Mouse (Mus musculus): ENCODE data around the gene Ube2l3.
"Not testable (repeated sequence)": the region's sequence is repeated elsewhere in the genome, so short reads cannot be mapped to it uniquely, and the experiment has no call there.

Ube2l3 gene

DNA sequence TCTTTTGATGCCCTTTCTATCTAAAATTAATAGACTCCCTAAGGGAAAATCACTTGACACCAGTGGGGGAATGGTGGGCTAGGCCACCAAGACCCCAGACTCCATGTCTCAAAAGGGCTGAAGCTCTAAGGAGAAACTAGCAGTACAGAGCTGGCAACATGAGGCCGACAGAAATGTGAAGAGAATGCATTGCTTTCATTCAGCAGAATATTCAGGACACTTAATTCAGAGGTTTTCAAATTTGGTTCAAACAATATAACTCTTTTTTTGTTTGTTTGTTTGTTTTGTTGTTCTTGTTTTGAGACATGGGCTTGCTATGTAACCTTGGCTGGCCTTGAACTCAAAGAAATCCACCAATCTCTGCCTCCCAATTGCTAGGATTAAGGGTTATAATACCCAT is at the start of gene Ube2l3:
TSS of gene Ube2l3 (minus strand) at position 101 of the 400 bp plus-strand sequence.
- DNase-seq: no peak

DNA sequence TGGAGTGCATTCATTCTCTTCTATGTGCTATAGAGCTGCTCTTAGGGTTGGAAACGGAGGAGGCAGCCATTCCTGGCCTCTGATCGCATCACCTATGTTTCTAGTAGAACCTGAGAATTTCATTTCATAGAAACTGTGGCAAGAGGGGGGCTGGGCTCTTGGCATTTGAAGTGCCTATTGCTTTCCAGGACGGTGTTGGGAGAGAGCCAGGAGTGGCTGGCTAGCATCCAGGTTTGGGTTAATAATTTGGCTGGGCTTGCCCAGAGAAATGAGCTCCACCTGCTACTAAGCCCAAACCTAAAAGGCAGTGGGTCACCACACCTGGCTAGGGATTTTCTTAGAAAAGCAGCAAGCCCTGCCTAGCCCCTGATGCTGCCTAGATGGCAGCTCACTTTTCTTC is 49.1 kb upstream of the Ube2l3 start:
- DNase-seq: no peak

DNA sequence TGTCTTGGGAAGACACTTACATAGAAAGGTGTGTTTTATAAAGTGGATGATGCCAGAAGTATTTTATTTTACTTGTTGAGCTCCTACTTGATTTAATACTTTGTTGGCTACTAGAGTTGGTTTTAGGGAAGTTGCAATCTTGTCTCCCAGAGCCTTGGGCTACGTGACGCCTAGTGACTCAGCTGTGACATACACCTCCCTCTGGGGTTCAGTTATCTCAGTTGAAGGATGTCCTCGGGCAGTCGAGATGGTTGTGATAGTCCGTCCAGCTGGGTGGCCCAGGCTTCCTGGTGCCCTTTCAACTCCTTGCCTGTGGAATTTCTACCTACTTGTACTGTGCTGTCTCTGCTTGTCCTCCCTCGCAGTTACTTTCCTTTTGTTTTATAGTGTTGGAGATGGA is 46.7 kb upstream of the Ube2l3 start:
- DNase-seq: no peak

DNA sequence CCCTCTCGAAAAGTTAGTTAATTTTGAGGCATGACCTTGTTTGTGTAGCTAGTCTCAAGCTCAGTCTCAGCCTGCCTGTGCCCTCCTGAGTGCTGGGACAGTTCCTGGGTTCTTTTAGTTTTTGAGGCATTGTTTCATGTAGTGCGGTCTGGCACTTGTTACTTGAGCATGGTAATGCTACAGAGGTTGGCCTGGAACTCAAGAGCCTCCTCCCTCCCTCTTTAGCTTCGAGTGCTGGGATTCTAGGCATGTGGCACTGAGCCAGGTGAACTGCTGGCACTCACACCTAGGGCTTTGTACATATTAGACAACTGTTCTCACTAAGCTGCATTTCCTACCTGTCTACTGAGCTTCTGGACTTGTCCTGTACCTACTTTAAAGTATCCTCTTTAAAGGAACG is 45.3 kb upstream of the Ube2l3 start:
- no peak for DNase-seq

DNA sequence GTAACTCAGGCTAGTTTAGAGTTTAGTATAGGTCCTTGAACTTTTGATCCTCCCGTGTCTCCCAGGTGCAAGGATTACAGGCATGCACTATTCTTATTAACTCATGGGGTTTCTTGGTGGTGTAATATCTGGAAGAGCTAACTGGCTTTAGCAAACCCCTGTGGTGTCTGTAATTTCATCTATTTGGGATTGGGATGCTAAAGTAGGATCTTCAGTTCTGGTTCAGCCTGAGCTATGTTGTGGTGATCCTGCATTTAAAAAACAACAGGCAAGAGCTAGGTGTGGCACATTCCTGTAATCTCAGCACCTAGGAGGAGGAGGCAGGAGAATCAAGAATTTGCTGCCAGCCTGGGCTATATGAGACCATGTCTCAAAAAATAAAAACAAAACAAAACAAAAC is 42.5 kb upstream of the Ube2l3 start:
- DNase-seq: no peak

DNA sequence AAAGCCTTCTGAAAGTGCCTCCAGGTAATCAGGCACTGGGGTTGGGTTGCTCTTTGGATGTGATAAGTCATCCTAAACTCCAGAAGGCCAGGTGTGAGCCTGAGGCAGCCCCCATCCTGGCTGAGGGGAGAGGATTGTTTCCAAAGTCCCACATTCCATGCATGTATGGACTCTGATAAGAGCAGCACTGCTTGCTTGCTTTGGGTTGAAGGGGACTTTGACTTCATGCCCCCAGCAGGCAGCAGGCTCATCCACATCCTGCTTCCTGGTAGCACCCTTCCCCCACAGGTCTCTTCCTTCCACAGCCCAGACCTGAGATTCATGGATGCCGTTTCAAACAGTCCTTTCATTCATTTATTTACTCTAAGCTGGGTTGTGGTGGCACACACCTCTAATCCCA is 41.3 kb upstream of the Ube2l3 start:
- DNase-seq: no peak

DNA sequence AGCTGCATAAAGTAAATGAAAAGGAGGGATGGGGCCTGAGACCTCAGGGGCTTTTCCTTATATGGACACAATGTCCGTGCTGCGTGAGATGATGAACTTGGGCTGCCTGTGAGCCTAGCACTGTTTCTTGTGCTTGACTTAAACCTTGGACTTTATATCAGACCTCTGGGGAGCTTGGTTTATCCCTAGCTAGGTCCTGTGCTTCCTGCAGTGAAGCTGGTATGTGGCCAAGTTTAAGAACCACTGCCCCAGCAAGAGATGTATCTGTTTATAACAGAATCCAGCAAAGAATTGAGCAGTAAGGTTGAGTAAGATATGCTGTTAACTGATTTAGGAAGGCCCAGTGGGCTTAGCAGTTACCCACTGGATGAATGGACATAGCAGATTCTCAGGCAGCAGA is 37.0 kb upstream of the Ube2l3 start:
- DNase-seq: no peak

DNA sequence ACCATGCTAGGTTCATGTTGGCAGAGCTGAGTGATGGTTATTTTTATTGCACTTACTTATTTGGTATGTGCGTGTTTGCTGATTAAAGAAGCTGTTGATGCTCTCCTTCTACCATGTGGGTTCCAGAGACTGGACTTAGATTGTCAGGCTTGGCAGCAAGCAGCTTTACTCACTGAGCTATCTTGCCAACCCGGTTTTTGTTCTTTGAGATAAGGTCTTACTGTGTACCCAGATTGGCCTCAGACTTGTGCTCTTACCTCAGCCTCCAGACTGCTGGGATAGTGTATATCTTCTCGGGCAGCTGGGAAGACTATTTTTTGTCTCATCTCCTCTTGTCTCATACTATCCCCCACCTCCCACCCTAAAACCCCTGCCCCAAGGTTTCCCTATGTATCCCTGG is 35.2 kb upstream of the Ube2l3 start:
- DNase-seq: no peak

DNA sequence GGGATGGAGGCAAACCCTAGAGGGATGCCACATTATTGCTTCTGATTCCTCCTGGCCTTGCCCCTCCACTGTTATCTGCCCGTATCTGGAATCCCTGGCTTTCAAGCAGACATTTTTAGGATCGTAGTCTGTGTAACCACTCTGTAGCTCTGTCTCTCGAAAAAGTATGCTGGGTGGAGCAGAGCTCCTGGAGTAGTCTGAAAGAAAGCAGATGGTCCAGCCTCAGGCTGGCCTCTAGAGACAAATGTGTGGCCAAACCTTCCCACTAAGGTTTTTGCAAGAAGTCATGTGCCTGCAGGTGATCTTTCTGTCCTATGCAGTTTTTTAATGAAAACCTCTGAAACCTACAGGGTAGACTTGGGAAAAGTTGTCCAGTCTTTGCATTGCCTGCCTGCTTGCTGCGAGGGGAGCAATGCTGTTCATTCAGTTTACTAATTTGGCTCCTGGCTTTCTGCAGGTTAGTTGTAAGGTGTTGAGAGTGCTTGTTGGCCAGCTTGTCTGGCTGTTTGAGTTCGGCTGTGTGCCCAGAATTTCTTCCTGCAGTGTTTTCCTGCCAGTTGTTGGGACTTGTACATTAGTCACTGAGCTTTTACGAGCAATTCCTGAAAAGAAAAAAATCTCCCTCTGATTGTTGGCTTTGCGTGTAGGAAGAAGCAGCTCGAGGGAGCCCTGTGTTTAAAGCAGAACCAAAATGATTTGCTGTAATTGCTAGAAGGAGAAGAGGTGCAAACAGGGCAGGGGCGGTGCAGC is 32.6 kb upstream of the Ube2l3 start:
- DNase-seq: no peak

DNA sequence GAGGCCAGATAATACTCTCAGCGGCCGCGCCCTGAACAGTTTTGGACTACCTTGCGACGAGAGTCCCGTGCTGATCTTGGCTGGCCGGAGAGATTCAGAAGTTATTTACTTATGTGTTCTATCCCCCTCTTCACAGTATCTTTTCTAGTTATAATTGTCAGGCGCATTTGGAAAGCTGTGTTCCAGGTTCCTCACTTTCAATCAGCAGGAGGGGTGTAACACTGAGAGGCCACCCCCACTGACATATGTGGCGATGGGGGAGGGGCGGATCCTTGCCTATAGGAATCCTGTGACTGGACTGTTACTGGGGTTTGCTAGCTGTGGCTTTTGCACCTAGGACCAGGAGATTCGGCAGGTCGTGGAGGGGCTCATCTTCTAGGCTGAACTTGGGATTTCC is 32.0 kb upstream of the Ube2l3 start:
- DNase-seq: peak; percentile 27

DNA sequence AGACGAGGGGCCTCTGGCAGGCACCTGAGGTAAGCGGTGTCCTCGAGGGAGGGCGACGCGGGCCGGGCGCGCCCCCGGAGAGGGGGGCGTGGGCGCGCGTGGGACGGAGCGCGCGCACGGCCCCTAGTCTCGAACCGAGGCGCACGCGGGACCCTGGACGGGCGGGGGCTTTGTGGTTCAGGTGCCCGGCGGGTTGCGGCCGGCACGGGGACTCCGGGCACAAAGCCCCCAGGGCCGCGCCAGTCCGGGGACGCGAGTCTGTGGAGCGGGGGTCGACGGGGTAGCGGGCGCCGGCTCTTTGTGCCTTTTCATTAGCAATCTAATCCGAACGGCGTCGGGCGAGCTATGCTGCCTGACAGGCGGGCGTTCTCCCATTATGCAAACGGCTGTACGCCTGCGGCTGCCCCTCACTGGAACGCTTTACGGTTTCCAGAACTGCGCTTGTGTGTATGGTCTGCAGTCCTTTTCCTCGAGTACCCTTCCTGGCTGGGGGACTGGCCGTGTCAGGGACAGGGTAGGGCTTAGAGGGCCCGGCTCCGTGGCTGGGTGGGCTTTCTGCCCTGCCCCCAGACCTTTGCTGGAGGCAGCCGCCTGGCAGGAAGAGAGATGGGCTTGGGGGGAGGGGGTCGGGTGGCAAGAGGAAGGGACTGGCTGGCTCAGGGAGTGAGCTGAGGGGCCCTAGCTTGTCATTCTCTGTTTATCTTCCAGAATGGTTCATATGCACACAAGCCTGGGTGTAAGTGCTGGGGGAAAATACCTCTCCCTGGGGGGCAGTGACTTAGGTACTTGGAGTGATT is 31.5 kb upstream of the Ube2l3 start:
- DNase-seq: peak; percentile 64

DNA sequence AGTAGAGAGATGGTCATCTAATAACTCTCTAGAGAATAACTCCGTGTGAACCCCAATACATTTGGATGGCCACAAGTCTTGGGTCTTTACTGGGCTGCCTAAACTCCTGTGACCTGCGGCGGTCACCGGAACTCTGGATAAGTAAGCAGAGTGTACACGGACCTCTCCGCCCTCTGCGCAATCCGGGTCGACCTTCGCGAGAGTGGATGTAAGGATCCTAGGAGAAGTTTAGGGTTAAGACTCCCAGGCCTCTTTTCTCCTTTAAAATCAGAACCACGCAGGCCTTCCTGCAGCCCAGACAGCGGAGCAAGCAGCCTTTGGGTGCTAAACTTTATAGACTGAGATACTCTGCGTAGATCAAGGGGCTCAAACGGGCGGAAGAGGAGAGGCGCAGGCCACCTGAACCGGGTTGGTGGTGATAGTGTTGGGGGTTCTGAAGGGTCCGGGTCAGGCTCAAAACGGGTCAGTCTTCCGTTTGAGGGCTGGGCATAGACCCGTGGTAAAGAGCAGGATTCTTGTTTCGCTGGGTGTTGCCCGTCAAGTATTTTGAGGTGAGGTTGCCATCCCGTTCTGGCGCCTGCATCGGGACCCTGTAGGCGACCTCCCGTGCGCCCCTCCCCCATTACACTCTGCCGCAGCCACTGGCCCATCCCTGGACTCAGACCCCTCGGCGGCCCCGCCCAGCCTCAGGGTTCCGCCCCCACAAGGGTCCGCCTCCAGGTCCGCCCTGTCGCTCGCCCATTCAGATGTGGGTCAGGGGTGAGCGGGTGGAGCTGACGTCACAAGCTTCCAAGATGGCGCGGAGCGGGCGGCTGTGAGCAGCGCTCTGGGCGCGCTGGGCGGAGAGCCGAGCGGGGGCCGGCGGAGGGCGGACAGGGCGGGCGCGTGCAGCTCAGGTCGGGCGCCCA is 30.6 kb upstream of the Ube2l3 start, which contains the start of gene Hic2:
TSS of gene Hic2 (plus strand) at position 779 of the 908 bp plus-strand sequence.
- DNase-seq: peak; percentile 92

DNA sequence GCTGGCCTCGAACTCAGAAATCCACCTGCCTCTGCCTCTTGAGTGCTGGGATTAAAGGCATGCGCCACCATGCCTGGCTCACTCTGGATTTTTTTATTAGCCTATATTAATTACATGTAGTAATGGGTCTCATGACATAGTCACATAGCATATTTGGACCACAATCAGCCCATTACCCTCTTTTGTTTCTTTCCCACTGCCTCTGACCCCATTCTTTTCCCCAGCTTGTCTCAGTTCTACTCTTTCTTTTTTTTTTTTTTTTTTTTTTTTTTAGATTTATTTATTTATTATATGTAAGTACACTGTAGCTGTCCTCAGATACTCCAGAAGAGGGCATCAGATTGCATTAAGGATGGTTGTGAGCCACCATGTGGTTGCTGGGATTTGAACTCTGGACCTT is 29.1 kb upstream of the Ube2l3 start:
- not testable (repeated sequence) for DNase-seq

DNA sequence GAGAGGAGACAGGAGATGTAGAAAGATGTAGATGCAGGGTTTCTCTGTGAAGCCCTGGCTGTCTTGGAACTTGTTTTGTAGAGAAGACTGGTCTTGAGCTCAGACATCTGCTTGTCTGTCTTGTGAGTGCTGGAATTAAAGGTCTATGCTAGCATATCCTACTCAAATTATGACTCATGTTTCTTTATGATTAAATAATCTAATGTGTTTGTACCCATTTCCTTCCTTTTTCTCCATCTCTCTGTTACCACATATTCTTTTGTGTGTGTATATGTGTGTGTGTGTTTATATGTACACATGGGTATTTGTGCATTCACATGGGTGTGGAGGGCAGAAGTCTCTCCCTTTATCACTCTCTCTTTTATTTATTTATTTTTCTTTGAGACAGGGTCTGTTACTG is 24.0 kb upstream of the Ube2l3 start:
- no peak for DNase-seq

DNA sequence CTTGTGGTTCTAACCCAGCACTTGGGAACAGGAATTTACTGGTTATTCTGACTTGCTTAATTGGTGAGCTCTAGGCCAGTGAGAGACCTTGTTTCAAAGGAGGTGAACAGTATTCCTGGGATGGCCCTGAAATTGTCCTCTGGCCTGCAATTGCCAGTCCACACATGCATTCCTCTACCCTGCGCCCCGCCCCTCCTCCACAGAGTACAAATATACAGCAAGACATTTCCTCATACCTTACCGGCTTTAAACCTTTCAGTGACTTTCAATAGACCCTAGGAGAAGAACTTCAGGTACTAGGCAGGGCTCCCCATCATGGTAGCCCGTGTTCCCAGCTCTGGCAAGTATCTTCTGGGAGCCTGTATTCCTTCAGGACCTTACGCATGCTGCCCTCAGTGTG is 23.1 kb upstream of the Ube2l3 start:
- DNase-seq: no peak

DNA sequence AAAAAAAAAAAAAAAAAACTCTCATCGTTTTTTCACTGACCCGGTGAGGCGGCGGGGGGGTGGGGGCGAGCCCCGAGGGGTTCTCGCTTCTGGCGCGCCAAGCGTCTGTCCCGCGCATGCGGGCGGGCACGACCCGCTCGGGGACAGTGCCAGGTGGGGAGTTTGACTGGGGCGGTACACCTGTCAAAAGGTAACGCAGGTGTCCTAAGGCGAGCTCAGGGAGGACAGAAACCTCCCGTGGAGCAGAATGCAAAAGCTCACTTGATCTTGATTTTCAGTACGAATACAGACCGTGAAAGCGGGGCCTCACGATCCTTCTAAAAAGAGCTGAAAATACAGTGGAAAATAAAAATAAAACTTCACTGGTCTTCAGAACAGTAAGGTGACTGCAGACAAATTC is 19.7 kb upstream of the Ube2l3 start:
- peak; percentile 93 for DNase-seq

DNA sequence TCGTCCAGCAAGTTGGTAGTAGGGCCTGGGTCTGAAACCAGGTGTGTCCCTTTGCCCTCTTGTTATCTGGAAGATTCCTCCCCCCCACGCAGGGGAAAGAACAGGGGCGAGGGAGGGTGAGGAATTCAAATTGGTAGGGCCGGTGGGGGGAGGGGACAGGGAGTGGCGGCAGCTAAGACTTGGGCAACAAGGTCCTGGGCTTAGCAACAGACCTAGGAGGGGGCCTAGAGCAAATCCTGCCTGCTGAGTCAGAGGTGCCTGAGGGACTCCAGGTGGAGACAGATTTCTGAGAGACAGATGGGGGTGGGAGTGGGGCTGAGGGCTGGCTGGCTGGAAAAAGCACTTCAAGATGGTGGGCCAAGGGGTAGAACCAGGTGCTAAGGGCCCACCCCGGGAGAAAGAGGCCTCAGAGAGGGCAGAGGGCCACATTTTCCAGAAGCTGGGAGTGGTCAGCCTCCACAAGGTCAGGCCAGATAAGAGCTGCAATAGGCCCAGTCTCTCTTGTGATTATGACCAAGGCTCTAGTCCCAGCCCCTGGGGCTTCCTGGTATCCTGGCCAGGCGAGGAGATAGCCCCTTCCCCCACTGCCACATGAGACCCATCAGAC is 17.8 kb upstream of the Ube2l3 start:
- no peak for DNase-seq

DNA sequence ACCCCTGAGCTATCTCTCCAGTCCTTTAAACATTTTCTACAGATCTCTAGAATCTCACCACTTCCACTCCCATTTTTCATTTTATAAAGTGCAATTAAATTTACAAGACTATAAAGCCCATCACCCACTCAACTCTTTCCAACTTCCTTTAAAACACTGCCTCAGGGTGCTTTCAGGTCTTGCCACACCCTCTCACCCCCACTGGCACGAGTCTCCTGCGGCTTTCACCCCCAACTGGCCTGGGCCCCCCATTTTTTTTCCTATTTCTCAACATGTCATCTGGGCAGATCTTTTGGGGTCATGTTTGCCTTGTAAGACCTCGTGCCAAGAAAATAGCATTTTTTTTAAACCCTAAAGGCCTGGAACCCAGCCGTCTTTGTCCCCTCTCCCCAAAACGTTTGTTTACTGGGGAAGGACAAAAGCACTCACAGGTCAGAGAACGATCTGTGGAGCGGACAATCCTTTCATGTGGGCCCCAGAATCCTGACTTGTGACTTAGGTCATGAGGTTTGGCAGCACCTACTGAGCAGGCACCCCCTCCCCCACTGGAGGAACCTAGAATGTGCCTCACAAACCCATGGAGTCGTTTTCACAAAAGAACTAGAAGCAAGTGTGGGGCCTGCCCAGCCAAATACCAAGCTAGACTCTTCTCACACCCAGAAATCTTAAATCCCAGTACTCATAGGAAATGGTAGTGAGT is 14.6 kb upstream of the Ube2l3 start:
- DNase-seq: no peak

DNA sequence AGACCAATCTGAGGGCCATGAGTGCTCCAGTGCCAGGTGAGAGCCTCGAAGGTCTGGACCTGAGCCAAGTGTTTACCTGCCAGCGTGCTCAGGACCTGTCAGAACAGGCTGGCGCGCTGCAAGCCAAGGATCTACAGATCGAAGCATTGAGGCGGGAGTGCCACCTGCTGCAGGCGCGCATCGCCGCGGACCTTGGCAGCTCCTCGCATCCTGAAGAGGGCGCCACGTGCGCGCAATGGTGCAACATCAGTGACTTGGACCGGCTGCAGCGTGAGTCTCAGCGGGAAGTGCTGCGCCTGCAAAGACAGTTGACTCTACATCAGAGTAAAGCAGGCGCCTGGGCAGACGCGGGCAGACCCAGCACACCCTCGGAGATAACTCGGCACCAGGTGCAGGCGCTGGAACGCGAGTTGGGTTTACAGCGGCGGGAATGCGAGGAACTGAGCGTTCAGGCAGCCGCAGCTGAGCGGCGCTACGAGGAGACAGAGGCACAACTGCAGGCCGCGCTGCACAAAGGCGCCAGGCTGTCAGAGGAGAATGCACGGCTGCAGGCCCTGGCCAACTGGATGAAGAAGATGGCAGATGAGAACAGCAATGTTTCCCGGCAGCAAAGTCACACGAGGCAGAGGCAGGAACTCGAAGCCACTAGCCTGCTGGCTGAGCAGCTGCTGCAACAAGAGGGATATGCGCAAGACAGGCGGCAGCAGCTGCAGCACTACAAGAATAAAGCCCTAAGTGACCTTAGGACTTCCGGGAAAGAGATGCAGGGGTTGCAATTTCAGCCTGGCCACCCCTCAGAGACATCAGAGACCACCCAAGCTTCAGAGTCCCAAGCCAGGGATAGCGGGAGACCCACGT is 7.8 kb upstream of the Ube2l3 start:
- peak; percentile 95 for DNase-seq

DNA sequence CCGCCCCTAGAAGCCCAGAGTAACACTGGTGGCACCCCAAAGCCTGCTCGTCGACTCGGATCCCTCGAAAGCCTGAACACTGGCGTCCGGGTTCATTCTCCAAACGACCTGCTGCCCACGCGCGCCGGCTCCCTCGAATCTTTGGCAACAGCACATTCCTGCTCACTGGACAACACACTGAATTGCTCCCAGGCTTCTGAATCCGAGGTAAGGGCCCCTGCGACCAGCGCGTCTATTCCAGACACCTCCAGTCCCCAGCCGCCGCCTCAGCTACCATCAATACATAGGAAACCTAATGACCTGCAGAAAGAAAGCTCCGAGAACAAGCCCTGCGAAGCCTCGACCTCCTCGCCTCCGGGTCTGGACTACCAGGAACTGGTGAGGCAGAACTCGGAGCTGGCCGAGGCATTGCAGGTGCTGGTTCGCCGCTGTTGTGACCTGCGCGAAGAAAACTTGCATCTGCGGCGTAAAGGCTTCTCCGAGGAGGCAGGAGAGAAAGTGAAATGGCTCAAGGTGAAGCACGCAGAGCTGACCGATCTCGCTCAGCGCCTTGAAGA is 7.0 kb upstream of the Ube2l3 start:
- no peak for DNase-seq

Measured in thymus, postnatal 25 days (tissue).